ENCODE assay signal across 8 mouse cellular contexts in the genomic region with DNA sequence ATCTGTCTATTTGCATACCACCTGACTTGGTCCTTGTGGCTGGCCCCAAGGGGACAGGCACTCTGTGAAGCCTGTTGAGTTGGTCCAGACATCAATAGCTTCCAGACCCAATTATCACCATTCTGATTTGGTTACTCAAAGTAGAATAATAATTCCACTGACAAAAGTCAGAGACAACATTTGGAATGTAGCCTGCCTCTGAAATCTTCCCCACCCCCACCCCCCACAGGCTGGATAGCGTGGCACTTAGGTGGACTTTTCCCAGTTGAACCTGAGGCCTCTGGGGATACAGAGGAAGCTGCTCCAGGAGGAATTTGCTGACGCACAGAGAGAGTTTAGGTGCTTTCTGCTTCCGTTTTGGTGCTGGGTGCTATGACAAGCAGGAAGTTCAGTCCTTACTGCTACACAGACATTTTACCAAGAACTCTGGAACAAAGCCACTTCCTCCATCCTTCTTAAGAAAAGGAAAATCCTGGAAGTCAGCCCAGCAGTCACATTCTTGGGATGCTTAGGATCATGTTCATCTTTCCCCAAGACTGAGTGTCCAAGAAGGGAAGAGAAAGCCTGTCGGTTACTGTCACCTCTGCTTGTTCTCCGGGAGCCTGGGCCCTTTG. TPM values are rescaled to one million over a fixed set of nuclear protein-coding genes. Genes with fewer than 3 reads are reported as not detected.
DNase-seq lines count a peak whose midpoint lies in the region; ATAC-seq and TF ChIP-seq lines count a peak whose summit lies in the region.

No protein-coding gene starts in this region.

- peaks cover 11% of the 10 kb centered on the region; the same call in 1 of the 2 replicates for H3K4me1 ChIP-seq in lung, embryonic 14.5 days (ENCODE audit: insufficient read depth)
- peaks cover 4% of the 10 kb centered on the region for H3K4me1 ChIP-seq in lung, adult 2 months (ENCODE audit: control insufficient read depth, insufficient read depth, low read length)
- peaks cover 37% of the 10 kb centered on the region for H3K4me1 ChIP-seq in heart, embryonic 10.5 days
- peaks cover 9% of the 10 kb centered on the region; the same call in 1 of the 2 replicates for H3K4me1 ChIP-seq in stomach, embryonic 16.5 days (ENCODE audit: control insufficient read depth, insufficient read depth, low read length)

- H3K27me3 ChIP-seq in lung, embryonic 14.5 days (ENCODE audit: insufficient read depth, low read length) = no peaks in the 10 kb centered on the region
- no peaks in the 10 kb centered on the region for H3K27me3 ChIP-seq in heart, embryonic 10.5 days (ENCODE audit: insufficient read depth, poor library complexity, severe bottlenecking)
- H3K27me3 ChIP-seq in stomach, embryonic 16.5 days (ENCODE audit: control insufficient read depth, insufficient read depth, low read length) = no peaks in the 10 kb centered on the region

- no peaks in the 10 kb centered on the region for H3K9me3 ChIP-seq in lung, embryonic 14.5 days (ENCODE audit: low read depth, low read length)
- H3K9me3 ChIP-seq in heart, embryonic 10.5 days = no peaks in the 10 kb centered on the region
- H3K9me3 ChIP-seq in stomach, embryonic 16.5 days (replicated peaks; ENCODE audit: control insufficient read depth, low read length) = no peaks in the 10 kb centered on the region

- peak; percentile 52; the same call in 1 of the 2 replicates for ATAC-seq in lung, embryonic 14.5 days (ENCODE audit: insufficient read depth)
- ATAC-seq in stomach, embryonic 16.5 days (ENCODE audit: insufficient read depth, low FRiP score) = 0 out of 2 replicates have a peak, but pooled peaks have one; percentile 26

- DNase-seq in lung, embryonic 14.5 days = peak; percentile 93
- DNase-seq in lung, adult 2 months = no peak
- no peak for DNase-seq in heart, embryonic 10.5 days (ENCODE audit: low spot score)
- DNase-seq in kidney, postnatal 25 days = peak; percentile 66 to 78
- no peak for DNase-seq in testis, postnatal 10 days (ENCODE audit: low spot score)
- DNase-seq in cerebellum, adult 9-10 months = no peak
- DNase-seq in cerebellum, postnatal 25 days = no peak

- WGBS in lung, embryonic 14.5 days = 13% methylated on average over 5 of the region's 5 CpGs
- WGBS in lung, adult 2 months = 31% methylated on average over 5 of the region's 5 CpGs
- WGBS in heart, embryonic 10.5 days = 24% methylated on average over 5 of the region's 5 CpGs
- WGBS in stomach, embryonic 16.5 days = 36% methylated on average over 5 of the region's 5 CpGs

- H3K27ac ChIP-seq in lung, embryonic 14.5 days (ENCODE audit: low read depth) = peak overlapping the region; percentile 83
- H3K27ac ChIP-seq in heart, embryonic 10.5 days = peak overlapping the region; percentile 71
- H3K27ac ChIP-seq in stomach, embryonic 16.5 days (ENCODE audit: low read length) = peak overlapping the region; percentile 70

- H3K4me3 ChIP-seq in lung, embryonic 14.5 days (ENCODE audit: low read depth, low read length) = no peak overlapping the region
- H3K4me3 ChIP-seq in lung, adult 2 months (replicated peaks; ENCODE audit: extremely low read depth, low read depth, low read length) = no peak overlapping the region
- no peak overlapping the region for H3K4me3 ChIP-seq in heart, embryonic 10.5 days
- no peak overlapping the region for H3K4me3 ChIP-seq in stomach, embryonic 16.5 days (replicated peaks; ENCODE audit: low read length)

- H3K36me3 ChIP-seq in lung, embryonic 14.5 days (ENCODE audit: insufficient read depth) = no peaks in the 10 kb centered on the region
- H3K36me3 ChIP-seq in heart, embryonic 10.5 days = no peaks in the 10 kb centered on the region
- no peaks in the 10 kb centered on the region for H3K36me3 ChIP-seq in stomach, embryonic 16.5 days (ENCODE audit: control insufficient read depth, insufficient read depth, low read length)

- no peak overlapping the region for H3K9ac ChIP-seq in lung, embryonic 14.5 days
- no peak overlapping the region for H3K9ac ChIP-seq in stomach, embryonic 16.5 days (ENCODE audit: low read length)

- TF ChIP-seq POLR2A in lung, adult 2 months (IDR thresholded peaks at IDR 0.05; ENCODE audit: borderline replicate concordance, extremely low read depth, low read depth, low read length) = no peak

- H3K4me2 ChIP-seq in lung, embryonic 14.5 days = no peak overlapping the region
- no peak overlapping the region for H3K4me2 ChIP-seq in stomach, embryonic 16.5 days (ENCODE audit: low read depth, low read length)

- no peak for TF ChIP-seq CTCF in lung, embryonic 14.5 days (IDR thresholded peaks at IDR 0.05; ENCODE audit: low read depth)
- no peak for TF ChIP-seq CTCF in lung, adult 2 months (IDR thresholded peaks at IDR 0.05; ENCODE audit: insufficient read depth, low read length)

RNA-seq across cellular contexts. Expression of a gene that starts 36.6 kb away (rescaled TPM):
- polyA plus RNA-seq in lung, embryonic 14.5 days (2014; fragmentation: Nextera tagmentation; extraction: Ambion mirVana) = 50.6 and 50.7 TPM in 2 replicates
- polyA plus RNA-seq in lung, adult 2 months (2012; rRNA removed) = 8.4 and 13.5 TPM in 2 replicates
- polyA plus RNA-seq in heart, embryonic 10.5 days (2016; fragmentation: Nextera tagmentation; extraction: Ambion mirVana) = 39.1 and 41.1 TPM in 2 replicates
- 50.3 and 52.1 TPM in 2 replicates for polyA plus RNA-seq in stomach, embryonic 16.5 days (2015; fragmentation: Nextera tagmentation; extraction: Ambion mirVana)

RNA-seq across cellular contexts. Expression of a gene that starts 51.9 kb away (rescaled TPM):
- 50.7 and 52.7 TPM in 2 replicates for polyA plus RNA-seq in lung, embryonic 14.5 days (2014; fragmentation: Nextera tagmentation; extraction: Ambion mirVana)
- polyA plus RNA-seq in lung, adult 2 months (2012; rRNA removed) = 13.6 and 16.8 TPM in 2 replicates
- polyA plus RNA-seq in heart, embryonic 10.5 days (2016; fragmentation: Nextera tagmentation; extraction: Ambion mirVana) = 43.3 and 55.7 TPM in 2 replicates
- 31.7 and 41.2 TPM in 2 replicates for polyA plus RNA-seq in stomach, embryonic 16.5 days (2015; fragmentation: Nextera tagmentation; extraction: Ambion mirVana)

Comparison
In these comparisons a context has a peak if more than half of its experiments do, and no peak if none do; other contexts are left out.
1. DNase-seq: peak in lung, embryonic 14.5 days (single experiment) and kidney, postnatal 25 days (2 of 2); none in lung, adult 2 months (single experiment), heart, embryonic 10.5 days (single experiment), testis, postnatal 10 days (single experiment), cerebellum, adult 9-10 months (single experiment) and cerebellum, postnatal 25 days (0 of 2).
2. Peak in every context shown above with its lines, with median percentiles within 50 percentile points of each other: H3K27ac ChIP-seq.